Mouse (Mus musculus) thymus, adult 2 months (tissue): ENCODE data around the gene Agrp. TPM values are rescaled to one million over a fixed set of nuclear protein-coding genes. Genes with fewer than 3 reads are reported as not detected.

Source experiments
- DNase-seq: peaks from one replicate; pipeline ENCODE4 v3.0.0; 2021
- H3K27ac ChIP-seq: fragments of 200-500 bp; 2 replicates; pipeline ENCODE4 v1.5.1; 2012; ENCODE audit warnings: low read length, control low read depth; ENCODE audit not compliant: control insufficient read depth, insufficient read depth
- H3K27me3 ChIP-seq: fragments of 200-500 bp; 2 replicates; pipeline ENCODE4 v1.6.1; 2012; ENCODE audit warnings: mild to moderate bottlenecking, low read length, moderate library complexity, mixed read lengths; ENCODE audit not compliant: control insufficient read depth, insufficient read depth
- H3K36me3 ChIP-seq: fragments of 200-500 bp; 2 replicates; pipeline ENCODE4 v1.6.1; 2012; ENCODE audit warnings: mild to moderate bottlenecking, low read length, moderate library complexity; ENCODE audit not compliant: control insufficient read depth, insufficient read depth
- H3K4me1 ChIP-seq: fragments of 200-500 bp; replicated peaks from 2 replicates; pipeline ENCODE4 v1.6.1; 2012; ENCODE audit warnings: low read length; ENCODE audit not compliant: control insufficient read depth, insufficient read depth
- H3K4me3 ChIP-seq: fragments of 200-500 bp; 2 replicates; pipeline ENCODE4 v1.5.1; 2012; ENCODE audit warnings: mild to moderate bottlenecking, low read length, control low read depth, moderate library complexity; ENCODE audit not compliant: control insufficient read depth, insufficient read depth
- CTCF ChIP-seq: fragments of 200-500 bp; IDR thresholded peaks from 2 replicates; pipeline ENCODE4 v1.5.1; 2012; ENCODE audit warnings: mild to moderate bottlenecking, control low read depth, low read length, moderate library complexity, borderline replicate concordance; ENCODE audit not compliant: control insufficient read depth, poor library complexity, insufficient read depth; ENCODE audit errors: extremely low read depth
- POLR2A ChIP-seq: fragments of 200-500 bp; IDR thresholded peaks from 2 replicates; pipeline ENCODE4 v1.6.1; 2012; ENCODE audit warnings: mild to moderate bottlenecking, low read length, control low read depth, moderate library complexity; ENCODE audit not compliant: control insufficient read depth, poor library complexity, insufficient read depth; ENCODE audit errors: extremely low read depth
- WGBS: fragments of 180-500 bp; shearing (Covaris S2); methylation state at CpG from one replicate; pipeline ENCODE4 v1.1.7; 2018; 5-methylcytosine and 5-hydroxymethylcytosine counted together
- polyA plus RNA-seq: library from polyadenylated mRNA; depleted of rRNA; stranded (reverse); fragments of >200 nt; gene quantifications from 2 replicates; pipeline ENCODE4 v1.2.3, GENCODE M21; 2012; rRNA removed

The Agrp gene
- polyA plus RNA-seq, 1 experiment, result 1.00 TPM

GRCm38 (mm10) chr8:105518436-105519313 is 118.5 kb downstream of the Agrp start, which contains the start of gene Hsd11b2:
Gene Hsd11b2 (plus strand): TSS chr8:105518755.
- H3K27ac ChIP-seq, result no peak within 1 kb of the TSS
- WGBS, result 1% methylated on average over 66 of the region's 68 CpGs
- H3K36me3 ChIP-seq, result no peaks in the 10 kb centered on the region
- peaks cover 3% of the 10 kb centered on the region; the same call in 1 of the 2 replicates for H3K27me3 ChIP-seq
- H3K4me1 ChIP-seq, result peaks cover 10% of the 10 kb centered on the region; the same call in 1 of the 2 replicates
- TF ChIP-seq CTCF (no peak), POLR2A (no peak)
- H3K4me3 ChIP-seq, result peak within 1 kb of the TSS; percentile 38
- DNase-seq, result peak; percentile 35

- peaks cover 3% of the 10 kb centered on the region; the same call in 1 of the 2 replicates for H3K27me3 ChIP-seq
- peaks cover 10% of the 10 kb centered on the region; the same call in 1 of the 2 replicates for H3K4me1 ChIP-seq
- no peak overlapping the region for H3K27ac ChIP-seq
- 72% methylated on average over 8 of the region's 8 CpGs for WGBS
- DNase-seq, result no peak
- no peaks in the 10 kb centered on the region for H3K36me3 ChIP-seq
- TF ChIP-seq POLR2A (no peak), CTCF (no peak)
- no peak overlapping the region for H3K4me3 ChIP-seq
These were observed 119.8 kb downstream of the Agrp start for GRCm38 (mm10) chr8:105517346-105517745.

Other genes starting within 250 kb of the Agrp start
- 0.07 TPM in 1 of 2 replicates, not detected in the other for gene Kctd19, start 223.9 kb downstream of the Agrp start, polyA plus RNA-seq
- 0.24 and 0.34 TPM in 2 replicates for gene Lrrc36, start 223.8 kb downstream of the Agrp start, polyA plus RNA-seq
- 14.6 and 27.8 TPM in 2 replicates for gene Tppp3, start 165.9 kb downstream of the Agrp start, polyA plus RNA-seq
- 22.3 and 23.5 TPM in 2 replicates for gene Zdhhc1, start 140.5 kb downstream of the Agrp start, polyA plus RNA-seq
- 0.46 and 0.90 TPM in 2 replicates for gene Hsd11b2, start 118.6 kb downstream of the Agrp start, polyA plus RNA-seq
- 112 and 119 TPM in 2 replicates for gene Atp6v0d1, start 71.3 kb downstream of the Agrp start, polyA plus RNA-seq
- 125 and 128 TPM in 2 replicates for gene Ripor1, start 32.1 kb downstream of the Agrp start, polyA plus RNA-seq
- gene Ctcf, start 825 bp downstream of the Agrp start, polyA plus RNA-seq, result 67.0 and 89.4 TPM in 2 replicates
- 408 and 419 TPM in 2 replicates for gene Carmil2, start 48.9 kb upstream of the Agrp start, polyA plus RNA-seq
- gene Acd, start 63.7 kb upstream of the Agrp start, polyA plus RNA-seq, result 118 and 122 TPM in 2 replicates
- gene Pard6a, start 63.8 kb upstream of the Agrp start, polyA plus RNA-seq, result 29.7 and 30.7 TPM in 2 replicates
- not detected in 2 replicates for gene 4933405L10Rik, start 70.3 kb upstream of the Agrp start, polyA plus RNA-seq
- gene Enkd1, start 70.8 kb upstream of the Agrp start, polyA plus RNA-seq, result 46.7 and 53.9 TPM in 2 replicates
- gene Gfod2, start 121.3 kb upstream of the Agrp start, polyA plus RNA-seq, result 7.3 and 8.5 TPM in 2 replicates
- gene Ranbp10, start 190.0 kb upstream of the Agrp start, polyA plus RNA-seq, result 47.1 and 53.0 TPM in 2 replicates
- 0.05 TPM in 2 replicates for gene Tsnaxip1, start 190.3 kb upstream of the Agrp start, polyA plus RNA-seq
- gene Cenpt, start 215.9 kb upstream of the Agrp start, polyA plus RNA-seq, result 53.2 TPM in 2 replicates
- gene Thap11, start 217.7 kb upstream of the Agrp start, polyA plus RNA-seq, result 75.3 and 84.9 TPM in 2 replicates
- gene Nutf2, start 223.2 kb upstream of the Agrp start, polyA plus RNA-seq, result 52.4 and 54.4 TPM in 2 replicates
- 193 and 207 TPM in 2 replicates for gene Edc4, start 243.5 kb upstream of the Agrp start, polyA plus RNA-seq